Mouse (Mus musculus): ENCODE measurements around the gene Nup35.

GRCm38 (mm10) chr2:80669868-80670666 is 53.0 kb downstream of the Nup35 start:
- TF ChIP-seq POLR2A (IDR thresholded peaks at IDR 0.05; ENCODE audit: extremely low read depth, insufficient read depth, low read length) (no peak), CTCF (IDR thresholded peaks at IDR 0.05; ENCODE audit: low read depth, low read length) (peak; percentile 46; the same call in 1 of the 2 replicates)
